Mouse (Mus musculus): Measurements from ENCODE around the gene Arid3c.
"Not testable (repeated sequence)": the region's sequence is repeated elsewhere in the genome, so short reads cannot be mapped to it uniquely, and the experiment has no call there.

- TF ChIP-seq CTCF (conservative IDR thresholded peaks at IDR 0.05; ENCODE audit: insufficient read depth, insufficient read length, low read depth, low read length); POLR2A (IDR thresholded peaks at IDR 0.05; ENCODE audit: low read depth, low read length): not testable (repeated sequence)
Measured at GRCm38 (mm10) chr4:41773502-41773901, 42.6 kb upstream of the Arid3c start.
